Mouse (Mus musculus): ENCODE data around the gene Strip1. TPM values are rescaled to one million over a fixed set of nuclear protein-coding genes. Genes with fewer than 3 reads are reported as not detected.
"Not testable (repeated sequence)": the region's sequence is repeated elsewhere in the genome, so short reads cannot be mapped to it uniquely, and the experiment has no call there.

The Strip1 gene
- 10 to 100 TPM; 63.9 to 65.4 TPM for total RNA-seq (2021)
- long read RNA-seq, experiment 1, transcript Strip1-205 (1 exons, 1,550 nt), result minor isoform, 5 of 131 reads
- long read RNA-seq, experiment 1, transcript Strip1-201 (21 exons, 3,215 nt), result major isoform, 91 of 131 reads
- long read RNA-seq, experiment 1, partial matches to known transcripts, result 9 of 131 reads
- long read RNA-seq, experiment 1, other reads (novel, unspliced or antisense), result 26 of 131 reads
- long read RNA-seq, experiment 2, transcript Strip1-201 (21 exons, 3,215 nt), result major isoform, 33 of 62 reads
- long read RNA-seq, experiment 2, transcript Strip1-205 (1 exons, 1,550 nt), result minor isoform, 5 of 62 reads
- long read RNA-seq, experiment 2, partial matches to known transcripts, result 6 of 62 reads
- long read RNA-seq, experiment 2, other reads (novel, unspliced or antisense), result 18 of 62 reads

DNA sequence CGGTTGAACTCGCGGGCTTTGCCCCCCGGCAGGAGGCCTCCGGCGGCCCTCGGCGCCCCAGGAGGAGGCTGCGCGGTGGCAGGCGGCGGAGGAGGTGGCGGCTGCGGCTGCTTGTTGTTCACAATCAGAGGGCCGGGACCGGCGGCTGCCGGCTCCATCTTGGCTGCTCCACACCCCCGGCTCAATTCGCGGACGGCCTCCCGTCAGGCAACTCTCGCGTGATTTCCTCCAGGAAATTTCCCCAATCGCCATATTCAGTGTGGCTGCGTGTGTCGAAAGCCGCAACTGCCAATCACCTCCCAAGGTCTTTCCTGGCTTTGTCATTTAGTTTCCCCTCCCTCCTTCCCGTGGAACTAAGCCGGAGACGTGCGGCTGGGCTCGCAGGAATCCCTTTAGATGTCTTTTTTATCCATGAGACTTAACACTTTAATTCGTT, at the start of gene Strip1:
Strip1 (minus strand) TSS at position 172 of the 436 bp plus-strand sequence.
- DNase-seq (ENCODE audit: low spot score in 2 of 2), result peak; percentile 92 to 94

- peak; percentile 70 to 80 for DNase-seq (ENCODE audit: low spot score in 2 of 2)
These were observed 49.5 kb upstream of the Strip1 start for GRCm38 (mm10) chr3:107680790-107681576.

DNA sequence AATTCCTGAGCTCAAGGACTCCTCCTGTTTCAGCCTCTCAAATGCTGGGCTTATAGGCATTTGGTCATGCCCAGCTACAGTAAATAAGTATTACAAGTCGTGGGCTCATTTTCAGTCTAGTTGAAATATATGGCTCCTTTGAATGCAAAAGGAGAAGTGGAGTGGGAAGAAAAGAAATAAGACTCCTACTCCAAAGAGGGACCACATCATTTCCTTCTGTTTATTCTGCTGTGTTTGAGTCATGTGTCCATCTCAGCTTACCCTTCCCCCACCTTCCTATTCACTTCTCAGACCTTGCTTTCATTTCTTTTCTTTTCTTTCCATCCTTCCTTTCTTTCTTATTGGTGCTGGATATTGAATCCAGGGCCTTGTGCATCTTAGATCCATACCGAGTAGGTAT, 40.0 kb upstream of the Strip1 start:
- DNase-seq (ENCODE audit: low spot score in 2 of 2), result no peak

GRCm38 (mm10) chr3:107670500-107670899, 39.0 kb upstream of the Strip1 start:
- no peak for DNase-seq (ENCODE audit: low spot score in 2 of 2)

DNA sequence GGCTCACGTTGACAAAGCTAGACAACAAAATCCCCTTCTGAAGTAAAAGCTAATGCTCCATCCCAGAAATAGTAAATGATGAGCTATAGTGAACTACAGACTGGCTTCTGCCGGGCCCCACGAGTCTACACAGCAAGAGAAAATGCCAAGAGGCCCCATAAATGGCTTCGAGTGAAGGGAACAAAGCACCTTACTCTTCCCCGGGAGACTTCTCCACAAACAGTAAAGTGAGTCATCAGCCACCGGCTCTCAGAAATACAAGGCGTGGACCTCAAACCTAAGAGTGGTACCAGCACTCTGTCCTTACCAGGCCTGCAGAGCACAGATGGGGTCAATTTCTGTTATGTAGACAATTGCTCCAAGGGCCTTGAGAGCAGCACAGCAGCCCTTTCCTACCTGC, 37.3 kb upstream of the Strip1 start:
- DNase-seq (ENCODE audit: low spot score in 2 of 2), result no peak

- DNase-seq (ENCODE audit: low spot score in 2 of 2), result no peak
These were observed 35.9 kb upstream of the Strip1 start for GRCm38 (mm10) chr3:107667426-107667825.

GRCm38 (mm10) chr3:107664641-107665040, 33.1 kb upstream of the Strip1 start:
- DNase-seq (ENCODE audit: low spot score in 2 of 2), result no peak

DNA sequence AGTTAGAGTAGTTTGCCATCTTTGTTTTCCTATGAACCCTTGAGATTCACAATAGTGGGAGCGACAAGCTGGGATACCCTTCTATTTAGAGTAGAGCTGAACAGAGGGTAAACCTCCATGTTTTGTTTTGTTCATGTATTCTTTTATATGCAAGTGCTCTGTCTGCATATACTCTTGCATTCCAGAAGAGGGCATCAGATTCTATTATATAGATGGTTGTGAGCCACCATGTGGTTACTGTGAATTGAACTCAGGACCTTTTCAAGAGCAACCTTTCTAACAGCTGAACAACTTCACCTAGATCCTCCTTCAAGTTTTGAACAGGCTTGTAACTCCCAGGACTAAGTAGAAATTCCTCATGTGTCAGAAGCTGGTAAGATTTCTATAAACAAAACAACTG, 27.5 kb upstream of the Strip1 start:
- no peak for DNase-seq (ENCODE audit: low spot score in 2 of 2)

DNA sequence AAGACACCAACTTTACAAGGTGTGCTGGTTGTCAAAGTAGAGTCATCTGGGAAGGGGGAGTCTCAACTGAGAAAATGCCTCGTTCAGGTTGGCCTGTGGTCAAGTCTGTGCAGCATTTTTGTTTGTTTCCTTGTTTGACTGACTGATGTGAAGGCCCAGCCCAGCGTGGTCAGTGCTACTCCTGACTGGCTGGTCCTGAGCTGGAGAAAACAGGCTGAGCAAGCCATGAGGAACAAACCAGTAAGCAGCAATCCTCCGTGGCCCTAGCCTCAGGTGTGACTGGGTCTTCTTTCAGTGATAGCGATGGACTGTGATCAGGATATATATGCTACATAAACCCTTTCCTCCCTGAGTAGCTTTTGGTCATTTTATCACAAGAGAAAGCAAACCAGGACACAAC, 25.4 kb upstream of the Strip1 start:
- DNase-seq (ENCODE audit: low spot score in 2 of 2), result no peak

GRCm38 (mm10) chr3:107656151-107656550, 24.7 kb upstream of the Strip1 start:
- no peak for DNase-seq (ENCODE audit: low spot score in 2 of 2)

DNA sequence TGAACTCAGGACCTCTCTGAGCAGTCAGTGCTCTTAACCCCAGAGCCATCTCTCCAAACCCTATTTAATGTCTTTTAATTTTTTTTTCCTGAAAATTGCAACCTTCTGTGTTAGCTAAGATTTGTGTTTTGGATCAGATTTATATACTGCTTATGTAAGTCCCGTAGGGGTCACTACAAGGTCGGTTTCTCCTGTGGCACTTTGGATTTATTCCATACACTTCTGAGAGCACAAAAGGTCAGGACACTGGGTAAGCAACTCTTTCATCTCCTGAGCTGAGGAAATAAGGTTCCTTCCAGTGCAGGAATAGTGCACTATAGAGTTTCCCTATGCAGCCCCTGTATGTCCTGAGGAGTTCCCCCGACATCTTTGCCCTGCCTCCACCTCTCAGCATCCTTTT, 24.0 kb upstream of the Strip1 start:
- no peak for DNase-seq (ENCODE audit: low spot score in 2 of 2)

DNA sequence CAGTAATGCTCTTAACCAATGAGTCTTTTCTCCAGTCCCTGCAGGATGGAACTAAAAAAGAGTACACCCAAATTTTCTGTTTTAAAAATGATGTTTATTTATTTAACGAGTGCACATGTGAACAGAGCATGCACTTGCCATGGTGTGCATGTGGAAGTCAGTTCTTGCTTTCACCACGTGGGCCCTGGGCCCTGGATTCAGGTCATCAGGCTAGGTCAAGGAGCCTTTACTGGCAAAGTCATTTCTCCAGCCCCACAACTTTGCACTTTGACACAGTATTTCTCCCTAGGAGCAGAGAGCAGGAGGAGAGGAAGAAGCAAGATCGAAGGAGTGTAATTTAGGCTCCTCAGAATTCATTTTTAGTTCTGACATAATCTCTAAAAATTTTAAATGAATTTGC, 23.4 kb upstream of the Strip1 start:
- no peak for DNase-seq (ENCODE audit: low spot score in 2 of 2)

DNA sequence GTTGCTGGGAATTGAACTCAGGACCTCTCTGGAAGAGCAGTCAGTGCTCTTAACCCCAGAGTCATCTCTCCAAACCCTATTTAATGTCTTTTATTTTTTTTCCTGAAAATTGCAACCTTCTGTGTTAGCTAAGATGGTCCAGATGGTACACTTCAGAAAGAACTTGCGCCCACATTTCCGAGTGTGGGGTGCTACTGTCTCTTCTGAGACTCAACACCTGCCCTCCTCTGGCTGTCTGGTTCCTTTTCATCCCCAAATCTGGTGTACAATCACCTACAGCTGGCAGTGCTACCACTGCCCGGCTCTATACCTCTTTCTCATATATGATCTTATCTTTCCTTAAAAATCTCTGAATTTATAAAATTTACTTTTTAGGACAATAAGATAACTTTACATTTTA, 21.5 kb upstream of the Strip1 start:
- no peak for DNase-seq (ENCODE audit: low spot score in 2 of 2)

GRCm38 (mm10) chr3:107650276-107650675, 18.8 kb upstream of the Strip1 start:
- not testable (repeated sequence) for DNase-seq (ENCODE audit: low spot score in 2 of 2)

- no peak for DNase-seq (ENCODE audit: low spot score in 2 of 2)
These were observed 15.5 kb upstream of the Strip1 start for GRCm38 (mm10) chr3:107646947-107647346.

GRCm38 (mm10) chr3:107637606-107638172, 6.2 kb upstream of the Strip1 start:
- DNase-seq (ENCODE audit: low spot score in 2 of 2), result no peak

DNA sequence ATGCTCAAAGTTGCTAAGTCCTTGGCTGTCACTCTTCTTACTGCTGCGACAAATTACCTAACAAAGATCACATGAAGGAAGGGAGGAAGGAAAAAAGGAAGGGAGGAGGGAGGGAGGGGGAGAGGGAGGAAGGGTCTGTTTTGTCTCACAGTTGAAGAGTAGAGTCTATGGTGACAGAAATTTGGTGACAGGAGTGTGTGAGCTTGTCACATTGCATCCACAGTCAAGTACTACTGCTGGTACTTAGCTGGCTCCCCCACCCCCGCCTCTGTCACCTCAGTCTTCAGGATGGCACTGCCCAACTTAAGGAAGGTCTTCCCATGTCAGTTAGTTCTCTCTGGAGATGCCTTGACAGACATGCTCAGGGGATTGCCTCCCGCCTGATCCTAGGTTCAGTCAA, 4.7 kb upstream of the Strip1 start:
- DNase-seq (ENCODE audit: low spot score in 2 of 2), result no peak

GRCm38 (mm10) chr3:107635836-107636235, 4.3 kb upstream of the Strip1 start:
- no peak for DNase-seq (ENCODE audit: low spot score in 2 of 2)

DNA sequence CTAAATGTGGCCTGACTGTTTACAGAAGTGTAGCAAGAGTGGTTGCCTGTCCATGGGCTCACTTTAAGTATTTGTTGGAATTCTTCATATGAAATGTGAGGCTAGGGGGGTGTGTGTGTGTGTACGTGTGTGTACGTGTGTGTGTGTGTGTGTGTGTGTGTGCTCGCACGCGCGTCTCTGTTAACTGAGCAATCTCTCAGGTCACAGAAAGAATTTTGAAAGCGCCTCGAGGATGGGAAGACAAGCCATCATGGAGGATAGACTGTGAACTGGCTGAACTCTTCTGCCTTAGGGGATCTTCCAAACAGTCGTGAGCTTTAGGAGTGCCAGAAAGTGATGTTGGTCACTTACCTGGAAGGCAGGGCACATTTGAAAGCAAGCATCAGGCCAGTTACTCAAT, 2.4 kb upstream of the Strip1 start:
- DNase-seq (ENCODE audit: low spot score in 2 of 2), result no peak

DNA sequence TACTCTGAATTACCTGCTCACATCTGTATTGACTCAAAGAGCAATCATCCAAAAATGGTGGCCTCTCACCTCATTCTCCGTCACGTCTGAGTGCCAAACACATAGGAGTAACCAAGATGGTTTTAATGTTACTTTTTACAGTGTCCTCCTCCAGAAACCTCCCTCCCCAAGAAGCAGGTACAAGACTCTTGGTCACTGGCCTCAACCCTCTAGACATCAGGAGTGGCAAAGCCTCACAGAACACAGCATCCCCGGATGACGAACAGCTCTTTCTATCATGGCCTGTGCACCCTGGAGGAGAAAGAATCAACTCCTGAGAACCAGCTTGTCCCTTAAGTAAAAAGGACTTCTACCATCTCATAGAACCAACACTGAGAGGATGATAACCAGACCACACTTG, 1.3 kb upstream of the Strip1 start:
- peak in 1 of 2 experiments; percentile 0 for DNase-seq (ENCODE audit: low spot score in 2 of 2)

GRCm38 (mm10) chr3:107630682-107631522, 592 bp downstream of the Strip1 start, which contains the start of gene Gm10961:
TSS of gene Gm10961 (plus strand) at chr3:107631322.
- peak; percentile 36 to 62 for DNase-seq (ENCODE audit: low spot score in 2 of 2)
